Mouse (Mus musculus) intestine, postnatal 0 days (tissue): ENCODE measurements around the gene Arih2. TPM values are rescaled to one million over a fixed set of nuclear protein-coding genes. Genes with fewer than 3 reads are reported as not detected.
A peak's percentile ranks its signal among the peaks of the same experiment; 100 is the strongest.

Experiments
- ATAC-seq: fragments of 200-750 bp; cut with Nextera tagmentation; 2 replicates; pipeline ENCODE4 v1.8.0; 2017; ENCODE audit warnings: mild to moderate bottlenecking, moderate TSS enrichment, moderate library complexity
- H3K27ac ChIP-seq: fragments of 300-500 bp; sonication (generic); 2 replicates; pipeline ENCODE4 v1.5.1; 2014; ENCODE audit warnings: mild to moderate bottlenecking, low read depth, low read length, moderate library complexity
- H3K27me3 ChIP-seq: fragments of 300-500 bp; sonication (generic); replicated peaks from 2 replicates; pipeline ENCODE4 v1.6.1; 2014; ENCODE audit warnings: low read length, mixed read lengths; ENCODE audit not compliant: control insufficient read depth, insufficient read depth
- H3K36me3 ChIP-seq: fragments of 300-500 bp; sonication (generic); 2 replicates; pipeline ENCODE4 v1.6.1; 2014; ENCODE audit warnings: mild to moderate bottlenecking, moderate library complexity; ENCODE audit not compliant: control insufficient read depth, insufficient read depth
- H3K4me1 ChIP-seq: fragments of 300-500 bp; sonication (generic); replicated peaks from 2 replicates; pipeline ENCODE4 v1.6.1; 2014; ENCODE audit warnings: antibody characterized with exemption, low read length, mixed read lengths; ENCODE audit not compliant: control insufficient read depth, insufficient read depth
- H3K4me2 ChIP-seq: fragments of 300-500 bp; sonication (generic); replicated peaks from 2 replicates; pipeline ENCODE4 v1.6.1; 2014; ENCODE audit warnings: low read depth, mild to moderate bottlenecking, moderate library complexity
- H3K4me3 ChIP-seq: fragments of 300-500 bp; sonication (generic); 2 replicates; pipeline ENCODE4 v1.5.1; 2014; ENCODE audit warnings: low read depth, low read length
- H3K9ac ChIP-seq: fragments of 300-500 bp; sonication (generic); 2 replicates; pipeline ENCODE4 v1.6.1; 2014; ENCODE audit warnings: mild to moderate bottlenecking, low read depth, low read length
- H3K9me3 ChIP-seq: fragments of 300-500 bp; sonication (generic); 2 replicates; pipeline ENCODE4 v1.6.1; 2016; ENCODE audit warnings: mixed run types; ENCODE audit not compliant: control insufficient read depth
- CTCF ChIP-seq: sonication (generic); IDR thresholded peaks from 2 replicates; pipeline ENCODE4 v1.5.1; 2016; ENCODE audit warnings: low read depth, mild to moderate bottlenecking, control low read depth, antibody characterized with exemption, moderate library complexity
- WGBS: fragments of 180-500 bp; shearing (Covaris S2); extraction: QIAGEN DNeasy Blood & Tissue Kit; methylation state at CpG from one replicate; pipeline ENCODE4 v1.1.7; 2014; 5-methylcytosine and 5-hydroxymethylcytosine counted together
- polyA plus RNA-seq: library from polyadenylated mRNA; unstranded; fragments of >200 nt; fragmentation: Nextera tagmentation; extraction: Ambion mirVana; gene quantifications from 2 replicates; pipeline ENCODE4 v1.2.1, GENCODE M21; 2015

The Arih2 gene
- 22.6 and 25.1 TPM in 2 replicates for polyA plus RNA-seq

GRCm38 (mm10) chr9:108648611-108649560 lies at the start of gene Arih2:
TSS of gene Arih2 (minus strand) at chr9:108649386.
- peak within 1 kb of the TSS; percentile 69 for H3K4me3 ChIP-seq
- no peaks in the 10 kb centered on the region for H3K27me3 ChIP-seq
- 0 out of 2 replicates have a peak, but pooled peaks have one; percentile 12 for TF ChIP-seq CTCF
- peak within 1 kb of the TSS; percentile 76 for H3K9ac ChIP-seq
- H3K36me3 ChIP-seq: no peaks in the 10 kb centered on the region
- WGBS: under 1% methylated on average over 112 of the region's 112 CpGs
- peak; percentile 97 for ATAC-seq
- no peaks in the 10 kb centered on the region for H3K9me3 ChIP-seq
- H3K27ac ChIP-seq: peak within 1 kb of the TSS; percentile 90
- H3K4me1 ChIP-seq: no peaks in the 10 kb centered on the region
- H3K4me2 ChIP-seq: peak within 1 kb of the TSS; percentile 79

- no peaks in the 10 kb centered on the region for H3K9me3 ChIP-seq
- H3K4me3 ChIP-seq: no peak overlapping the region
- no peak for TF ChIP-seq CTCF
- no peak overlapping the region for H3K9ac ChIP-seq
- no peaks in the 10 kb centered on the region; the same call in 1 of the 2 replicates for H3K36me3 ChIP-seq
- ATAC-seq: no peak
- no peak overlapping the region for H3K27ac ChIP-seq
- H3K27me3 ChIP-seq: no peaks in the 10 kb centered on the region
- H3K4me2 ChIP-seq: peak overlapping the region; percentile 98; the same call in 1 of the 2 replicates
- 80% methylated on average over 1 of the region's 1 CpGs for WGBS
- peaks cover 14% of the 10 kb centered on the region for H3K4me1 ChIP-seq
These were observed 45.3 kb upstream of the Arih2 start for GRCm38 (mm10) chr9:108694533-108694932.

- Histone ChIP-seq H3K4me3 (peak overlapping the region; percentile 83; the same call in 1 of the 2 replicates), H3K27me3 (no peaks in the 10 kb centered on the region), H3K27ac (no peak overlapping the region), H3K9ac (no peak overlapping the region), H3K9me3 (no peaks in the 10 kb centered on the region), H3K4me2 (peak overlapping the region; percentile 98), H3K4me1 (peaks cover 14% of the 10 kb centered on the region), H3K36me3 (no peaks in the 10 kb centered on the region; the same call in 1 of the 2 replicates)
- TF ChIP-seq CTCF: no peak
- no peak for ATAC-seq
- 58% methylated on average over 4 of the region's 4 CpGs for WGBS
These were observed 44.8 kb upstream of the Arih2 start for GRCm38 (mm10) chr9:108693946-108694345.

- Histone ChIP-seq H3K4me1 (peaks cover 14% of the 10 kb centered on the region), H3K4me2 (peak overlapping the region; percentile 98), H3K27ac (peak overlapping the region; percentile 91), H3K27me3 (no peaks in the 10 kb centered on the region), H3K36me3 (no peaks in the 10 kb centered on the region), H3K9me3 (no peaks in the 10 kb centered on the region), H3K4me3 (peak overlapping the region; percentile 83), H3K9ac (peak overlapping the region; percentile 83)
- TF ChIP-seq CTCF: peak; percentile 47
- under 1% methylated on average over 77 of the region's 92 CpGs for WGBS
- peak; percentile 51 for ATAC-seq
These were observed 43.2 kb upstream of the Arih2 start for GRCm38 (mm10) chr9:108692226-108693041.

- peak overlapping the region; percentile 91 for H3K27ac ChIP-seq
- peak; percentile 92 for ATAC-seq
- no peaks in the 10 kb centered on the region for H3K9me3 ChIP-seq
- no peaks in the 10 kb centered on the region for H3K27me3 ChIP-seq
- peak overlapping the region; percentile 83 for H3K9ac ChIP-seq
- peaks cover 14% of the 10 kb centered on the region for H3K4me1 ChIP-seq
- peak overlapping the region; percentile 83 for H3K4me3 ChIP-seq
- peak overlapping the region; percentile 98 for H3K4me2 ChIP-seq
- under 1% methylated on average over 42 of the region's 42 CpGs for WGBS
- H3K36me3 ChIP-seq: no peaks in the 10 kb centered on the region
- no peak for TF ChIP-seq CTCF
These were observed 42.6 kb upstream of the Arih2 start for GRCm38 (mm10) chr9:108691846-108692225.

GRCm38 (mm10) chr9:108691371-108691770 lies 42.2 kb upstream of the Arih2 start:
- Histone ChIP-seq H3K9me3 (no peaks in the 10 kb centered on the region), H3K27me3 (no peaks in the 10 kb centered on the region), H3K4me2 (peak overlapping the region; percentile 98), H3K4me3 (peak overlapping the region; percentile 83), H3K9ac (peak overlapping the region; percentile 83; the same call in 1 of the 2 replicates), H3K4me1 (peaks cover 14% of the 10 kb centered on the region), H3K36me3 (no peaks in the 10 kb centered on the region), H3K27ac (peak overlapping the region; percentile 91)
- 45% methylated on average over 8 of the region's 8 CpGs for WGBS
- no peak for TF ChIP-seq CTCF
- ATAC-seq: peak; percentile 33
